Comparison of ENCODE assay signal across 29 mouse cellular contexts in genomic region chr3:57595506-57595905, GRCm38 (mm10). TPM values are rescaled to one million over a fixed set of nuclear protein-coding genes. Genes with fewer than 3 reads are reported as not detected.
"Had no signal": no experiment of that assay in that cellular context is flagged by ENCODE, and none has a peak within 500 bp of the region (broad histone marks: within the 10 kb centered on the region; RNA-seq: fewer than 3 reads in every experiment).

No protein-coding gene starts in this region.

- H3K9ac ChIP-seq: embryonic facial prominence, embryonic 12.5 days; embryonic facial prominence, embryonic 13.5 days; embryonic facial prominence, embryonic 15.5 days; forebrain, embryonic 12.5 days; forebrain, embryonic 13.5 days; forebrain, embryonic 15.5 days; forebrain, postnatal 0 days had no signal

- H3K27me3 ChIP-seq: embryonic facial prominence, embryonic 12.5 days; embryonic facial prominence, embryonic 13.5 days; embryonic facial prominence, embryonic 15.5 days; forebrain, embryonic 12.5 days; forebrain, embryonic 13.5 days; forebrain, embryonic 15.5 days had no signal

- H3K27ac ChIP-seq: embryonic facial prominence, embryonic 10.5 days; embryonic facial prominence, embryonic 12.5 days; embryonic facial prominence, embryonic 13.5 days; embryonic facial prominence, embryonic 15.5 days; forebrain, embryonic 10.5 days; forebrain, embryonic 12.5 days; forebrain, embryonic 13.5 days; forebrain, embryonic 15.5 days; gastrocnemius, adult 2 months had no signal

- ATAC-seq: forebrain, embryonic 13.5 days; forebrain, embryonic 14.5 days; forebrain, embryonic 15.5 days; forebrain, embryonic 16.5 days; forebrain, postnatal 0 days had no signal

- H3K4me3 ChIP-seq: embryonic facial prominence, embryonic 10.5 days; embryonic facial prominence, embryonic 12.5 days; embryonic facial prominence, embryonic 13.5 days; embryonic facial prominence, embryonic 15.5 days; erythroblast, embryonic 14.5 days; forebrain, embryonic 10.5 days; forebrain, embryonic 12.5 days; forebrain, embryonic 13.5 days; forebrain, embryonic 15.5 days; gastrocnemius, adult 2 months had no signal

- DNase-seq: cerebellum, adult 2 months; cerebellum, adult 8-10 months; cerebellum, adult 9-10 months; cerebellum, adult 9-11 months; cerebellum, postnatal 10 days; cerebellum, postnatal 14 days; cerebellum, postnatal 25 days; cerebellum, postnatal 36 days; embryo, embryonic 11 days; forebrain, postnatal 0 days; gastrocnemius, adult 2 months; gastrocnemius, postnatal 10 days; gastrocnemius, postnatal 14 days; gastrocnemius, postnatal 25 days; gastrocnemius, postnatal 36 days; heart, adult 18-20 months had no signal

- H3K4me1 ChIP-seq: embryonic facial prominence, embryonic 10.5 days; embryonic facial prominence, embryonic 12.5 days; embryonic facial prominence, embryonic 13.5 days; embryonic facial prominence, embryonic 15.5 days; forebrain, embryonic 10.5 days; forebrain, embryonic 12.5 days; forebrain, embryonic 13.5 days; forebrain, embryonic 15.5 days had no signal

- H3K4me2 ChIP-seq: embryonic facial prominence, embryonic 12.5 days; embryonic facial prominence, embryonic 13.5 days; embryonic facial prominence, embryonic 15.5 days; forebrain, embryonic 12.5 days; forebrain, embryonic 13.5 days; forebrain, embryonic 15.5 days had no signal

- H3K36me3 ChIP-seq: embryonic facial prominence, embryonic 10.5 days; embryonic facial prominence, embryonic 12.5 days; embryonic facial prominence, embryonic 13.5 days; embryonic facial prominence, embryonic 15.5 days; forebrain, embryonic 10.5 days; forebrain, embryonic 12.5 days; forebrain, embryonic 15.5 days had no signal

- H3K9me3 ChIP-seq: embryonic facial prominence, embryonic 10.5 days; embryonic facial prominence, embryonic 12.5 days; embryonic facial prominence, embryonic 13.5 days; embryonic facial prominence, embryonic 15.5 days; forebrain, embryonic 10.5 days; forebrain, embryonic 12.5 days; forebrain, embryonic 13.5 days; forebrain, embryonic 15.5 days had no signal

RNA-seq across cellular contexts. Expression of gene Wwtr1, which starts 19.8 kb away (rescaled TPM):
- total RNA-seq: common myeloid progenitor, adult 5-6 weeks; granulocyte monocyte progenitor cell, adult 5-6 weeks had no signal
- polyA plus RNA-seq: erythroblast, embryonic 14.5 days had no signal
